8 mouse cellular contexts compared by ENCODE assay signal in the genomic region with DNA sequence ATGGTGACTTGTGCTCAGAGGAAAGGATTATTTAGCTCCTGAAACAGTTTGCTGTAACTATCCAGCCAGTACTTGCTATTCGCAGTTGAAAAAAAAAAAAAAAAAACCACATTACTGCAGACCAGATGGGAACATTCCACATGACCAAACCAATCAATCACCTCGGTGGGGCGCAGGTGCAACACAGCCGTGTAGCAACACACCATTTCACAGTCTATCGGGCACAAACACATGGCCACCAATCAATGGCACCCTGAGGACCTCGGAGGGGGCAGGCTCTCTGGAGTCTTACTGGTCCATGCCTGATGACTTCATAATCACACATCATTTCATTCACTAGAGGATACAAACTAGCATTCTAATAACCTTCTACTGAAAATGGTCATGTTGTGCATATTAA.
DNase-seq lines count a peak whose midpoint lies in the region; ATAC-seq and TF ChIP-seq lines count a peak whose summit lies in the region.

No protein-coding gene starts in this region.

- H3K36me3 ChIP-seq in testis, adult 2 months (ENCODE audit: control insufficient read depth, insufficient read depth, low read length): no peaks in the 10 kb centered on the region
- H3K36me3 ChIP-seq in splenic B cell, adult 2 months (ENCODE audit: control insufficient read depth, insufficient read depth, low read length, poor library complexity, severe bottlenecking): no peaks in the 10 kb centered on the region

- peak; percentile 40; the same call in 1 of the 2 replicates for ATAC-seq in granulocyte monocyte progenitor cell, adult 5-6 weeks (replicated peaks; ENCODE audit: poor library complexity, severe bottlenecking)
- peak; percentile 96 for ATAC-seq in megakaryocyte progenitor cell, adult 5-6 weeks (replicated peaks; ENCODE audit: poor library complexity)

- H3K4me1 ChIP-seq in testis, adult 2 months (ENCODE audit: control insufficient read depth, insufficient read depth, low read length): peaks cover 2% of the 10 kb centered on the region; the same call in 1 of the 2 replicates

- no peak for TF ChIP-seq POLR2A in testis, adult 2 months (IDR thresholded peaks at IDR 0.05; ENCODE audit: control insufficient read depth, low read depth, low read length)

- H3K27ac ChIP-seq in testis, adult 2 months (ENCODE audit: control insufficient read depth, insufficient read depth, low read depth, low read length): 0 out of 2 replicates have a peak overlapping the region, but pooled peaks have one; percentile 26

- no peak overlapping the region for H3K4me3 ChIP-seq in testis, adult 2 months (ENCODE audit: control insufficient read depth, low read depth, low read length)

- TF ChIP-seq CTCF in testis, adult 2 months (IDR thresholded peaks at IDR 0.05; ENCODE audit: control insufficient read depth, insufficient read depth, insufficient replicate concordance, low read depth, low read length): no peak

- H3K27me3 ChIP-seq in testis, adult 2 months (ENCODE audit: control insufficient read depth, insufficient read depth, low read length): no peaks in the 10 kb centered on the region
- H3K27me3 ChIP-seq in splenic B cell, adult 2 months (ENCODE audit: control insufficient read depth, insufficient read depth, low read length, poor library complexity, severe bottlenecking): no peaks in the 10 kb centered on the region

- intact Hi-C loops in heart, postnatal 10 days (cut with DNase I): no loop called here

- DNase-seq in testis, postnatal 14 days (ENCODE audit: low spot score): no peak
- DNase-seq in cerebellum, postnatal 14 days: peak; percentile 94 to 96
- peak; percentile 61 for DNase-seq in splenic B cell, adult 2 months (ENCODE audit: low read depth, low spot score)
- DNase-seq in adrenal gland, postnatal 4 days (ENCODE audit: low spot score in 2 of 2): no peak
- no peak for DNase-seq in heart, postnatal 10 days

Comparison
In these comparisons a context has a peak if more than half of its experiments do, and no peak if none do; other contexts are left out.
1. DNase-seq: peak in cerebellum, postnatal 14 days (2 of 2) and splenic B cell, adult 2 months (single experiment); none in testis, postnatal 14 days (single experiment), adrenal gland, postnatal 4 days (0 of 2) and heart, postnatal 10 days (0 of 2).